Mouse (Mus musculus) kidney, embryonic 14.5 days (tissue): ENCODE data around the gene Slc22a7. TPM values are rescaled to one million over a fixed set of nuclear protein-coding genes. Genes with fewer than 3 reads are reported as not detected.

Experiments
- polyA plus RNA-seq: library from polyadenylated mRNA; unstranded; fragments of >200 nt; fragmentation: Nextera tagmentation; extraction: Ambion mirVana; gene quantifications from 2 replicates; pipeline ENCODE4 v1.2.1, GENCODE M21; 2014

The Slc22a7 gene
- polyA plus RNA-seq, 1 experiment from 2014 or later = not detected

Other genes with a start within 250 kb of the Slc22a7 start
- 9.3 and 15.6 TPM in 2 replicates for gene Polh, start 235.8 kb downstream of the Slc22a7 start, polyA plus RNA-seq
- gene Xpo5, start 235.7 kb downstream of the Slc22a7 start, polyA plus RNA-seq = 36.6 and 61.5 TPM in 2 replicates
- 114 and 120 TPM in 2 replicates for gene Polr1c, start 190.4 kb downstream of the Slc22a7 start, polyA plus RNA-seq
- 102 and 106 TPM in 2 replicates for gene Yipf3, start 190.4 kb downstream of the Slc22a7 start, polyA plus RNA-seq
- gene Lrrc73, start 184.9 kb downstream of the Slc22a7 start, polyA plus RNA-seq = 0.54 and 0.92 TPM in 2 replicates
- gene Tjap1, start 155.4 kb downstream of the Slc22a7 start, polyA plus RNA-seq = 38.5 and 39.4 TPM in 2 replicates
- gene Dlk2, start 141.0 kb downstream of the Slc22a7 start, polyA plus RNA-seq = not detected in 2 replicates
- gene Abcc10, start 110.1 kb downstream of the Slc22a7 start, polyA plus RNA-seq = 3.5 and 4.6 TPM in 2 replicates
- gene Zfp318, start 54.7 kb downstream of the Slc22a7 start, polyA plus RNA-seq = 12.1 and 18.3 TPM in 2 replicates
- 0.38 and 0.60 TPM in 2 replicates for gene Crip3, start 9.5 kb downstream of the Slc22a7 start, polyA plus RNA-seq
- 0.04 and 0.11 TPM in 2 replicates for gene Ttbk1, start 49.2 kb upstream of the Slc22a7 start, polyA plus RNA-seq
- gene Dnph1, start 58.3 kb upstream of the Slc22a7 start, polyA plus RNA-seq = 67.9 and 71.2 TPM in 2 replicates
- gene Cul9, start 107.9 kb upstream of the Slc22a7 start, polyA plus RNA-seq = 3.0 and 4.8 TPM in 2 replicates
- gene Srf, start 117.7 kb upstream of the Slc22a7 start, polyA plus RNA-seq = 10.3 and 12.8 TPM in 2 replicates
- 58.5 and 64.1 TPM in 2 replicates for gene Ptk7, start 191.0 kb upstream of the Slc22a7 start, polyA plus RNA-seq
- gene Klc4, start 207.6 kb upstream of the Slc22a7 start, polyA plus RNA-seq = 22.0 and 31.5 TPM in 2 replicates
- 121 and 141 TPM in 2 replicates for gene Mrpl2, start 207.8 kb upstream of the Slc22a7 start, polyA plus RNA-seq
- 40.7 and 42.6 TPM in 2 replicates for gene Cul7, start 211.9 kb upstream of the Slc22a7 start, polyA plus RNA-seq
- 54.0 and 66.5 TPM in 2 replicates for gene Rrp36, start 235.9 kb upstream of the Slc22a7 start, polyA plus RNA-seq
- gene Mea1, start 240.3 kb upstream of the Slc22a7 start, polyA plus RNA-seq = 148 and 174 TPM in 2 replicates
- gene Klhdc3, start 242.5 kb upstream of the Slc22a7 start, polyA plus RNA-seq = 91.0 and 110 TPM in 2 replicates